Mouse (Mus musculus) liver, embryonic 11.5 days (tissue): Measurements from ENCODE around the gene Myh10. TPM values are rescaled to one million over a fixed set of nuclear protein-coding genes. Genes with fewer than 3 reads are reported as not detected.

Source experiments
- ATAC-seq: fragments of 200-750 bp; cut with Nextera tagmentation; replicated peaks from 2 replicates; pipeline ENCODE4 v1.8.0; 2017; ENCODE audit warnings: moderate number of reproducible peaks, mild to moderate bottlenecking, moderate TSS enrichment, moderate library complexity; ENCODE audit not compliant: low FRiP score
- DNase-seq: peaks from one replicate; pipeline ENCODE4 v3.0.0-alpha.2; 2017; ENCODE audit warnings: low spot score
- H3K27ac ChIP-seq: fragments of 300-500 bp; sonication (generic); 2 replicates; pipeline ENCODE4 v1.5.1; 2014; ENCODE audit warnings: mild to moderate bottlenecking, low read depth, low read length, control low read depth
- H3K27me3 ChIP-seq: fragments of 300-500 bp; sonication (generic); replicated peaks from 2 replicates; pipeline ENCODE4 v1.6.1; 2014; ENCODE audit warnings: low read length, mixed read lengths; ENCODE audit not compliant: control insufficient read depth, insufficient read depth
- H3K36me3 ChIP-seq: fragments of 300-500 bp; sonication (generic); 2 replicates; pipeline ENCODE4 v1.6.1; 2014; ENCODE audit warnings: mild to moderate bottlenecking, low read length, moderate library complexity, mixed read lengths; ENCODE audit not compliant: control insufficient read depth, insufficient read depth
- H3K4me1 ChIP-seq: fragments of 300-500 bp; sonication (generic); replicated peaks from 2 replicates; pipeline ENCODE4 v1.6.1; 2014; ENCODE audit warnings: low read length, mixed read lengths; ENCODE audit not compliant: control insufficient read depth, insufficient read depth
- H3K4me2 ChIP-seq: fragments of 300-500 bp; sonication (generic); 2 replicates; pipeline ENCODE4 v1.6.1; 2014; ENCODE audit warnings: mild to moderate bottlenecking, control low read depth, moderate library complexity
- H3K4me3 ChIP-seq: fragments of 300-500 bp; sonication (generic); 2 replicates; pipeline ENCODE4 v1.5.1; 2014; ENCODE audit warnings: low read depth, low read length, control low read depth
- H3K9ac ChIP-seq: fragments of 300-500 bp; sonication (generic); 2 replicates; pipeline ENCODE4 v1.6.1; 2014; ENCODE audit warnings: low read depth, low read length, control low read depth
- H3K9me3 ChIP-seq: fragments of 300-500 bp; sonication (generic); 2 replicates; pipeline ENCODE4 v1.6.1; 2016; ENCODE audit warnings: low read length, inconsistent platforms, mixed read lengths; ENCODE audit not compliant: control insufficient read depth
- WGBS: fragments of 180-500 bp; shearing (Covaris S2); extraction: QIAGEN DNeasy Blood & Tissue Kit; methylation state at CpG from one replicate; pipeline ENCODE4 v1.1.7; 2014; 5-methylcytosine and 5-hydroxymethylcytosine counted together
- polyA plus RNA-seq: library from polyadenylated mRNA; unstranded; fragments of >200 nt; fragmentation: Nextera tagmentation; extraction: Ambion mirVana; gene quantifications from 2 replicates; pipeline ENCODE4 v1.2.1, GENCODE M21; 2014

The Myh10 gene
- polyA plus RNA-seq = 70.3 and 76.5 TPM in 2 replicates

DNA sequence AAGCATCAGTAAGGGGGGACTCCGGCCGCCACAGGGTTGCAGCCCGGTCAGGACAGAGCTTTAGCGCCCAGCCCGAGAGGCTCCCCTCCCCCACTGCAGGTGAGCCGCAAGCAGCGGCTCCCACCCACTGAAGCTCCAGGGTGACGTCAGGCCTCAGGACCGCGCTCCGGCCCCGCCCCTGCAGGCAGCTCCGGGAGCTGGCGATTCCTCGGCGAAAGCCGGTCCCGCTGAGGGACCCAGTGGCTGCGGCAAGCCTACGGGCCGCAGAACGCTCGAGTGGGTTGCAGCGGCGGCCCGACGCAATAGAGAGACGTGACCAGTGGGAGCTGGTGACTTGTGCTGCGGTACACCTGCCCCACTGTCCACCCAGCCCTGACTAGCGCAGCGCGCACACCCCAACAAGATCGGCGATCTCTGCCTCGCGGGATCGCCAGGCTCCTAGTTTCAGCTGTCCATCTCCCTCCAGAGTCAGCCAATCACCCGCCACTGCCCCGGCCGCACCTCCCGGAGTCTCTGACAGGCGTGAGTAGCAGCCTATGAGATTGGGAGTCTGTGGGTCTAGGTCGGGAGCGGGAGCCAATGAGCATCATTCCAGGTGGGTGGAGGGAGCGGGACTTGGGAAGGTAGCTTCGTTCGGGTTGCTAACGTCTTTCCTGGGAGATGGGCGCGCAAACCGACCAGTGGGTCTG lies at the start of gene Myh10:
Gene Myh10, plus strand, starts transcription at position 239 of the 689 bp plus-strand sequence.
- ATAC-seq (peak; percentile 98), DNase-seq (peak; percentile 96)
- peak within 1 kb of the TSS; percentile 87 for H3K4me3 ChIP-seq
- peak within 1 kb of the TSS; percentile 99 for H3K4me2 ChIP-seq
- H3K27ac ChIP-seq = peak within 1 kb of the TSS; percentile 91
- peaks cover 22% of the 10 kb centered on the region for H3K4me1 ChIP-seq
- no peaks in the 10 kb centered on the region for H3K9me3 ChIP-seq
- WGBS = under 1% methylated on average over 51 of the region's 51 CpGs
- H3K9ac ChIP-seq = peak within 1 kb of the TSS; percentile 89
- H3K36me3 ChIP-seq = no peaks in the 10 kb centered on the region
- H3K27me3 ChIP-seq = no peaks in the 10 kb centered on the region; the same call in 1 of the 2 replicates

DNA sequence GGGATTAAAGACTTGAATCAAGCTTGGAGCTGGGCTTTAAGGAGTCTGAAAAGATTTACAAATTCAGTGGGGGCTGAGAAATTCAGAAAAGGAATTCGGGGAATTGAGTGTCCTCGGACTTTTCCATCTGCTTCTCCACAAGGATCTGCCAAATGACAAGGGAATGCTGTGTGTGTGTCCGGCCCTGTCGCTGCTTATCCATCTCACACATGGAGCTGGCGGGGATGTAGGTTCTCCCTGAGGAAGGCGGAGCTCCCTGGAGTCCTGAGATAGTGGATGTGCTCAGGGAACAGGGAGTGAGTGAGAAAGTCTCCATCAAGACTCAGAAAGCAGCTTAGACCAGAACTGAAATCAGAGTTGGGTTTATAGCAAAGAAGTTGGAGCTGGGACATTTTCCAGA lies 46.6 kb upstream of the Myh10 start:
- no peaks in the 10 kb centered on the region for H3K9me3 ChIP-seq
- H3K4me1 ChIP-seq = no peaks in the 10 kb centered on the region
- no peak overlapping the region for H3K4me2 ChIP-seq
- no peaks in the 10 kb centered on the region for H3K36me3 ChIP-seq
- no peak overlapping the region for H3K9ac ChIP-seq
- WGBS = 53% methylated on average over 6 of the region's 6 CpGs
- ATAC-seq (no peak), DNase-seq (no peak)
- no peaks in the 10 kb centered on the region for H3K27me3 ChIP-seq
- H3K27ac ChIP-seq = no peak overlapping the region
- H3K4me3 ChIP-seq = no peak overlapping the region

DNA sequence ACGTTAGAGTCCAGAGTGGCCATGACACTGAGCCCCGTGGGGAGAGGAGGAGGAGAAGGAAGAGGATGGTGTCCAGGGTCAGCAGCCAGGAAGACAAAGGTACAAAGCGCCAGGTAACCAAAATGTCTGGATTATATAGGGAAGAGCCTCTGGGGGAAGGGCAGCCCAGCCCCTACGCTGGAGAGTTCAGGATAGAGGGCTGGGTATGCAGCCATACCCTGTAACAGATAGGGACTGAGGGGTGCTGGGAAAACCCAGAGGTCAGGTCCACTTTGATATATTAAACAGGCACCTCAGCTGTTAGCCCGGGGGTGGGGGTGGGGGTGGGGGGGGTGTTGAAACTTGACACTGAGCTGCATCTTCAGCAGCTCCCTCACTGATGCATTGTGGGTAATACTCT lies 43.6 kb upstream of the Myh10 start:
- WGBS = 56% methylated on average over 5 of the region's 5 CpGs
- Histone ChIP-seq H3K27me3 (no peaks in the 10 kb centered on the region), H3K9ac (no peak overlapping the region), H3K4me1 (no peaks in the 10 kb centered on the region), H3K27ac (no peak overlapping the region), H3K4me2 (no peak overlapping the region), H3K36me3 (no peaks in the 10 kb centered on the region), H3K4me3 (no peak overlapping the region), H3K9me3 (no peaks in the 10 kb centered on the region)
- DNase-seq = no peak
- ATAC-seq = no peak

DNA sequence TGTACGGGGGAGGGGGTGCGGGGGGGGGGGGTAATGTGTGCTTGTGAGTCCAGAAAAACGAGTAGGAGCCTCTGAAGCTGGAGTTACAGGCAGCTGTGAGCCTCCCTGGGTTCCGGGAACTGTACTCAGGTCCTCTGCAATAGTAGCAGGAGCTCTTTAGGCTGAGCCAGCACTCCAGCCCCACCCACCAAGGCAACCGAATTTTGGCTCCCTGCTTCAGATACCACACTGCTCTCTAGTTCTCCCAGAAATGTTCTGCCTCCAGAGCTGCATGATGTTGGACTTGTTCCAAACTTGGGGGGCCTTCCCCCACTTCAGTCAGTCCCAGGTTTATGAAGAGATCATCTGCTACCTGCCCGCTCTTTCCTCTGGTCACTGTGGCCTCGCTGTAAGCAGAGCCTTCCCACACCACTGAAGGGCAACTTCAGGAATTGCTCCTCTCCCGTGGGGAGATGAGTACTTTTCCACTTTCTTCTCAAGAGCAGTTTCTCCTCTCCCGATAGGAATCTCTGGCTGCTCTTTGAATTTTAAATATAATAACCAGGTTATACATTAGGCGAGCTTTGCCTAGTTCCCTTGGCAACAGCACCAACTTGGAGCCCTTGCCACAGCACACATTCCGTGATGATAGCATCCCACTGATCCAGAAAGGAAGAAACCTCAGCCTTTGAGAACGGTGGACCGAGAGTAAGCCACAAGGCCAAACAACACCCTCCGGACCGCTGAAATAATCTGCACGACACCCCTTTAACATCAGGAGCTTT lies 42.8 kb upstream of the Myh10 start:
- Histone ChIP-seq H3K9me3 (no peaks in the 10 kb centered on the region), H3K4me2 (no peak overlapping the region), H3K4me3 (no peak overlapping the region), H3K27me3 (no peaks in the 10 kb centered on the region), H3K36me3 (no peaks in the 10 kb centered on the region), H3K9ac (no peak overlapping the region), H3K27ac (no peak overlapping the region), H3K4me1 (no peaks in the 10 kb centered on the region)
- ATAC-seq (no peak), DNase-seq (no peak)
- WGBS = 63% methylated on average over 16 of the region's 16 CpGs

DNA sequence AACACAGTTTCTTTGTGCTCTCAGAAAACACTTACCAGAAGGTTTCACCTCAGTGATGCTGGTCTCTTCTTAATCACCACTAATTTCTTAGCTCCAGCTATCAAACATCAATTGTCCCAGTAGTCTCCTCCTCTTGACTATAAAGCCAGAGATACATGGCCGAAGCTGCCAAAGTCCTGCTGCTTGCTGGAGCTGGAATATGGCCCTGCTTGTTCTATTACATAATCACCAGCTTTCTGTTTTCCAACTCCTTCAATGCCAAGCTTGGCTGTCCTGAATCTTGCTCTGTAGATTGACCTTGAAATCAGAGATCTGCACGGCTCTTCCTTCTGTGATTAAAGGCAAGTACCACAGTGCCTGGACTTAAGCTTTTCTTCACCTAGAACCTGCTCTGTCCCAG lies 39.8 kb upstream of the Myh10 start:
- H3K9ac ChIP-seq = no peak overlapping the region
- H3K27ac ChIP-seq = no peak overlapping the region
- WGBS = 79% methylated on average over 2 of the region's 2 CpGs
- ATAC-seq (no peak), DNase-seq (no peak)
- no peak overlapping the region for H3K4me2 ChIP-seq
- peaks cover 2% of the 10 kb centered on the region; the same call in 1 of the 2 replicates for H3K4me1 ChIP-seq
- H3K9me3 ChIP-seq = no peaks in the 10 kb centered on the region
- no peak overlapping the region for H3K4me3 ChIP-seq
- no peaks in the 10 kb centered on the region for H3K27me3 ChIP-seq
- no peaks in the 10 kb centered on the region for H3K36me3 ChIP-seq

DNA sequence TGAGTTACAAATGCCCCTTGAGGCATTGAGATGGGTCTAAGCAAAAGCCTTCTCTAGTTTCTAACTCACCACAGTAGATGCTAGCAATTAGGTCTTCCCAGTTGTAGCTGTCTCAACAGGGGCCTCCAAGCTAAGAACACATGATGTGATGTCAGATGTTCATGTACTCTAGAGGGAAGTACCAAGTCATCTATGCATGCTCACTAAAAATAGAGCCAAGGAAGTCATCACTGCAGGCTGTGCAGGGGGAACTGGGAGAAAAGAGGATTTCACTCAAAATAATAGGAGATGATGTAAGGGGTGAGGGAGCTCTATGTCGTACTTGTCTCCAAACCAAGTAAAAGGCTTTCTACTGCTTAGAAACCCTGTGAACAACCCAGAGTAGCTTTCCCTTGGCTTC lies 35.8 kb upstream of the Myh10 start:
- Histone ChIP-seq H3K27me3 (no peaks in the 10 kb centered on the region), H3K27ac (no peak overlapping the region), H3K4me1 (peaks cover 5% of the 10 kb centered on the region; the same call in 1 of the 2 replicates), H3K4me2 (no peak overlapping the region), H3K4me3 (no peak overlapping the region), H3K36me3 (no peaks in the 10 kb centered on the region), H3K9ac (no peak overlapping the region), H3K9me3 (no peaks in the 10 kb centered on the region)
- ATAC-seq = no peak
- WGBS = 69% methylated on average over 1 of the region's 1 CpGs
- DNase-seq = no peak

DNA sequence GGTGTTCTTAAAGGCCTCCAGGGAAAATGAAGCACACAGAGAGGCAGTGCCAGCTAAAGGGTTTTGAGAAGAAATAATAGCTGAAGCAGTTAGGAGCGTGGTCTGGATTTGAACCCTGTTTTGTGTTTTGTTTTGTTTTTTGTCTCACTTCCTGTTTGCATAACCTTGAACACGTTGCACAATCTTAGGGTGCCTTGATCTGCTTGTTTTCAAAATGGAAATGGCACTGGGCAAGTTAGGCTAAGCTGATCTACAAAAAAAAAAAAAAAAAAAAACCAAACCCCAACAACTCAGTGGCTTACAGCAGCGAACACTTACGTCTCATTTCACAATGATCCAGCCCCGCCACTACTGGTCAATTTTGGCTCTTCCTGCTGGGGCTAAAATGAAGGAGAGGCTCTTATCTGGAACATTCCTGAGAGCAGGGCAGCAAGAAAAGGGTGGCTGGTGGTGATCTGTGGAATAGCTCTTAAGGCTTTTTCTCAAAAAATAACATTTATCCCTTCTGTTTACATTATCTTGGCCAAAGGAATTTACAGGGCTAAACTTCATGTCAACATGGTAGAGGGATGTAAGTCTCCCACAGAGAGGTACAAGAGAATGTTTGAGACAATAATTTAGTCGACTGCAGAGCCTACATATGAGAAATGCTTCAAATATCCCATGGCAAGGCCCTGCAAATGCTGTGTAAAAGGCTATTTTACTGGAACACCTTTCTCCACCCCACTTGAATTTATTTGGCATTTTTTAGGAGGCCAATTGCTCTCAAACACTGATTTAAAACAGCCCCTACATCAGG lies 34.3 kb upstream of the Myh10 start:
- DNase-seq (no peak), ATAC-seq (no peak)
- no peaks in the 10 kb centered on the region for H3K27me3 ChIP-seq
- 43% methylated on average over 6 of the region's 6 CpGs for WGBS
- no peak overlapping the region for H3K9ac ChIP-seq
- H3K4me1 ChIP-seq = peaks cover 5% of the 10 kb centered on the region; the same call in 1 of the 2 replicates
- no peak overlapping the region for H3K4me2 ChIP-seq
- H3K9me3 ChIP-seq = no peaks in the 10 kb centered on the region
- peak overlapping the region; percentile 43; the same call in 1 of the 2 replicates for H3K27ac ChIP-seq
- H3K4me3 ChIP-seq = no peak overlapping the region
- H3K36me3 ChIP-seq = no peaks in the 10 kb centered on the region

DNA sequence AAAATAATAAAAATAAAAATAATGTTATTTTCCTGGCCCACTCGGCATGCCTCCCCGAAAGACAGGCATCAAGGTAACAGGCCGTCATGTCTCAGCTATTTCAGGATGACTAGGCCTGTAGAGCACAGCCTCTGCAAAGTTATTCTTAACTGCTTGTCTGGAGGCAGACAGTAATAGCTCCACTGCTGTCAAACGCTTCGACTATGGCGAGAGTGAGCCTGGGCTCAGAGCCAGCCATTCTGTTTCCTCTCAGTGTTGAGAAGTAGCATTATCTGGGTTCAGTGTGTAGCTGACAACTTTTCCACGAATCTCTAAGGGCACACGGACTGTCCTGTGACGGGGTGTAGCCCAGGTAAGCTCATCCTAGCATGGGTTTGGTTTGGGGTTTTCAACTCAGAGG lies 33.5 kb upstream of the Myh10 start:
- Histone ChIP-seq H3K9me3 (no peaks in the 10 kb centered on the region), H3K27ac (0 out of 2 replicates have a peak overlapping the region, but pooled peaks have one; percentile 33), H3K9ac (no peak overlapping the region), H3K4me2 (no peak overlapping the region), H3K27me3 (no peaks in the 10 kb centered on the region), H3K4me3 (no peak overlapping the region), H3K4me1 (peaks cover 5% of the 10 kb centered on the region; the same call in 1 of the 2 replicates), H3K36me3 (no peaks in the 10 kb centered on the region)
- ATAC-seq (no peak), DNase-seq (no peak)
- 63% methylated on average over 9 of the region's 9 CpGs for WGBS
